Mouse (Mus musculus): ENCODE measurements at regions not wholly inside any gene's neighbourhood (a gene's known extent, or its start where the extent isn't known, plus 50 kb on each side); places are given as distances from the start of the nearest gene placed in this dataset.

DNA sequence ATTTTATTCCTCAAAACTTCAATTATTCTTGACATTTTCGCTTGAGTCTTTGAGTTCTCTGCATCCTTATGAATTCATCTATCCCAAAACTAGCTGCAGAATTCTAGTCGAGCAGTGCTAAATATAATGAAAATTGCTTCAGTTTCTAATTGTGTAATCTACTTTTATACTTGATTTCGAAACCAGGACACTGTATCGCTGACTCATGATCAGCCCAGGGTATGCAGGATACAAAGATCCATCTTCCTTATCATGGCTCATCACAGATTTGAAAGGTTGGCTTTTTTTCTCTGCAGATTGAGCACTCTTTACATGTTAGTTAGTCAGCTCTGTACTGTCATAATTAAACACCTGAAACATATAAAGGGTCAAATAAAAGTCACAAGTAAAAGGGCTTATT, 242.1 kb upstream of the Cdyl start:
- TF ChIP-seq CTCF (conservative IDR thresholded peaks at IDR 0.05; ENCODE audit: insufficient read depth, insufficient read length, low read depth, low read length) (no peak), POLR2A (IDR thresholded peaks at IDR 0.05; ENCODE audit: low read depth, low read length) (no peak)
- no peak for DNase-seq
- Histone ChIP-seq H3K4me3 (ENCODE audit: insufficient read depth, low read depth, low read length) (no peak overlapping the region), H3K4me1 (ENCODE audit: control insufficient read depth, insufficient read depth, low read length) (no peaks in the 10 kb centered on the region), H3K27ac (ENCODE audit: insufficient read depth, low read depth, low read length) (no peak overlapping the region), H3K36me3 (ENCODE audit: control insufficient read depth, insufficient read depth, low read length) (no peaks in the 10 kb centered on the region), H3K27me3 (replicated peaks; ENCODE audit: control insufficient read depth, insufficient read depth, low read length) (no peaks in the 10 kb centered on the region)
- 89% methylated on average over 4 of the region's 4 CpGs for WGBS

- H3K4me3 ChIP-seq (ENCODE audit: insufficient read depth, low read depth, low read length) = no peak overlapping the region
- WGBS = 76% methylated on average over 3 of the region's 3 CpGs
- no peaks in the 10 kb centered on the region for H3K27me3 ChIP-seq (replicated peaks; ENCODE audit: control insufficient read depth, insufficient read depth, low read length)
- no peaks in the 10 kb centered on the region for H3K36me3 ChIP-seq (ENCODE audit: control insufficient read depth, insufficient read depth, low read length)
- H3K27ac ChIP-seq (ENCODE audit: insufficient read depth, low read depth, low read length) = no peak overlapping the region
- no peak for DNase-seq
- TF ChIP-seq POLR2A (IDR thresholded peaks at IDR 0.05; ENCODE audit: low read depth, low read length) (no peak), CTCF (conservative IDR thresholded peaks at IDR 0.05; ENCODE audit: insufficient read depth, insufficient read length, low read depth, low read length) (no peak)
- no peaks in the 10 kb centered on the region for H3K4me1 ChIP-seq (ENCODE audit: control insufficient read depth, insufficient read depth, low read length)
These were observed 239.6 kb upstream of the Cdyl start for GRCm38 (mm10) chr13:35420076-35420475.

- H3K4me3 ChIP-seq (ENCODE audit: insufficient read depth, low read depth, low read length) = no peak overlapping the region
- H3K27me3 ChIP-seq (replicated peaks; ENCODE audit: control insufficient read depth, insufficient read depth, low read length) = no peaks in the 10 kb centered on the region
- no peak for DNase-seq
- H3K36me3 ChIP-seq (ENCODE audit: control insufficient read depth, insufficient read depth, low read length) = no peaks in the 10 kb centered on the region
- no peak for TF ChIP-seq CTCF (conservative IDR thresholded peaks at IDR 0.05; ENCODE audit: insufficient read depth, insufficient read length, low read depth, low read length)
- TF ChIP-seq POLR2A (IDR thresholded peaks at IDR 0.05; ENCODE audit: low read depth, low read length) = no peak
- no peaks in the 10 kb centered on the region for H3K4me1 ChIP-seq (ENCODE audit: control insufficient read depth, insufficient read depth, low read length)
- 90% methylated on average over 4 of the region's 4 CpGs for WGBS
- no peak overlapping the region for H3K27ac ChIP-seq (ENCODE audit: insufficient read depth, low read depth, low read length)
These were observed 233.6 kb upstream of the Cdyl start for GRCm38 (mm10) chr13:35426061-35426460.

DNA sequence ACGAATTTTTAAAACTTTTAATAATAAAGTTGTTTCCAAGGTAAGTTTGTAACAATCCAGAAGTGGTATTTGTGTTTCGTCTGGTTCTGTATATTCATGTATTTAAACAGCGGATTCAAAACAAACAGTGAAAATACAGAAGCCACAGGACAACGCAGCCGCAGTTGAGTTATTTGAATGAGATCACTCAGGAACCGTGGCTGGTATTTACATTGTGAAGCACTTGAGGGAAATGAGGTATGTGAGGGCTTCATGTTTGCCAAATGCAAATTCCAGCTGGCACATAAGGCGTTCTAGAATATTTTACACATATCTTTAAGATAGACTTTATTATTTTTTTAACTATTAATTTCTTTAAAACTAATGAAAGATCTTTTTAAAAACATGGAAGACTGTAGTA, 224.5 kb upstream of the Cdyl start:
- 80% methylated on average over 7 of the region's 7 CpGs for WGBS
- no peaks in the 10 kb centered on the region for H3K4me1 ChIP-seq (ENCODE audit: control insufficient read depth, insufficient read depth, low read length)

GRCm38 (mm10) chr13:35447661-35448060, 212.0 kb upstream of the Cdyl start:
- H3K27me3 ChIP-seq (replicated peaks; ENCODE audit: control insufficient read depth, insufficient read depth, low read length) = no peaks in the 10 kb centered on the region
- no peak overlapping the region for H3K4me3 ChIP-seq (ENCODE audit: insufficient read depth, low read depth, low read length)
- WGBS = 88% methylated on average over 3 of the region's 3 CpGs
- H3K4me1 ChIP-seq (ENCODE audit: control insufficient read depth, insufficient read depth, low read length) = no peaks in the 10 kb centered on the region
- TF ChIP-seq POLR2A (IDR thresholded peaks at IDR 0.05; ENCODE audit: low read depth, low read length) = no peak
- TF ChIP-seq CTCF (conservative IDR thresholded peaks at IDR 0.05; ENCODE audit: insufficient read depth, insufficient read length, low read depth, low read length) = no peak
- no peaks in the 10 kb centered on the region for H3K36me3 ChIP-seq (ENCODE audit: control insufficient read depth, insufficient read depth, low read length)
- H3K27ac ChIP-seq (ENCODE audit: insufficient read depth, low read depth, low read length) = no peak overlapping the region
- no peak for DNase-seq

More for the DNA sequence above, 224.5 kb upstream of the Cdyl start:
- Histone ChIP-seq H3K36me3 (ENCODE audit: control insufficient read depth, insufficient read depth, low read length) (no peaks in the 10 kb centered on the region), H3K27ac (ENCODE audit: insufficient read depth, low read depth, low read length) (no peak overlapping the region), H3K27me3 (replicated peaks; ENCODE audit: control insufficient read depth, insufficient read depth, low read length) (no peaks in the 10 kb centered on the region; the same call in 1 of the 2 replicates), H3K4me3 (ENCODE audit: insufficient read depth, low read depth, low read length) (no peak overlapping the region)
- TF ChIP-seq CTCF (conservative IDR thresholded peaks at IDR 0.05; ENCODE audit: insufficient read depth, insufficient read length, low read depth, low read length) (no peak), POLR2A (IDR thresholded peaks at IDR 0.05; ENCODE audit: low read depth, low read length) (no peak)
- DNase-seq = no peak

DNA sequence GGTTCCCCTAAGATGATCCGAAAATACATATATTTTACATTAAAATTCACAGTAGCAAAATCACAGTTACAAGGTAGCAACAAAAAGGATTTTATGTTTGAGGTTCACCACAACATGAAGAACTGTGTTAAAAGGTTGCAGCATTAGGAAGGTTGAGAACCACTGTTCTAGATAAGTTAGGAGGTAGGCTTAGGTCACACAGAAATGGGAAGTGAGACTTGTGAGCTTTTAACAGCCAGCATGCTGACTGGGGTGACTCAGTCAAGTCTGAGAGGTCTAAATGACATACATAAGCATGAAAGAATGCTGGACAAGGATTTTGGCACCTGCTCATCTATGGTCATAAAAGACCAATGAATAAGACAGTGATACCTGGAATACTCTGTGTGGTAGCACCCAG, 207.2 kb upstream of the Cdyl start:
- no peaks in the 10 kb centered on the region for H3K27me3 ChIP-seq (replicated peaks; ENCODE audit: control insufficient read depth, insufficient read depth, low read length)
- DNase-seq = no peak
- H3K4me3 ChIP-seq (ENCODE audit: insufficient read depth, low read depth, low read length) = no peak overlapping the region
- no peak for TF ChIP-seq POLR2A (IDR thresholded peaks at IDR 0.05; ENCODE audit: low read depth, low read length)
- TF ChIP-seq CTCF (conservative IDR thresholded peaks at IDR 0.05; ENCODE audit: insufficient read depth, insufficient read length, low read depth, low read length) = no peak
- H3K4me1 ChIP-seq (ENCODE audit: control insufficient read depth, insufficient read depth, low read length) = no peaks in the 10 kb centered on the region
- WGBS = 92% methylated on average over 1 of the region's 1 CpGs
- H3K27ac ChIP-seq (ENCODE audit: insufficient read depth, low read depth, low read length) = no peak overlapping the region
- H3K36me3 ChIP-seq (ENCODE audit: control insufficient read depth, insufficient read depth, low read length) = no peaks in the 10 kb centered on the region

DNA sequence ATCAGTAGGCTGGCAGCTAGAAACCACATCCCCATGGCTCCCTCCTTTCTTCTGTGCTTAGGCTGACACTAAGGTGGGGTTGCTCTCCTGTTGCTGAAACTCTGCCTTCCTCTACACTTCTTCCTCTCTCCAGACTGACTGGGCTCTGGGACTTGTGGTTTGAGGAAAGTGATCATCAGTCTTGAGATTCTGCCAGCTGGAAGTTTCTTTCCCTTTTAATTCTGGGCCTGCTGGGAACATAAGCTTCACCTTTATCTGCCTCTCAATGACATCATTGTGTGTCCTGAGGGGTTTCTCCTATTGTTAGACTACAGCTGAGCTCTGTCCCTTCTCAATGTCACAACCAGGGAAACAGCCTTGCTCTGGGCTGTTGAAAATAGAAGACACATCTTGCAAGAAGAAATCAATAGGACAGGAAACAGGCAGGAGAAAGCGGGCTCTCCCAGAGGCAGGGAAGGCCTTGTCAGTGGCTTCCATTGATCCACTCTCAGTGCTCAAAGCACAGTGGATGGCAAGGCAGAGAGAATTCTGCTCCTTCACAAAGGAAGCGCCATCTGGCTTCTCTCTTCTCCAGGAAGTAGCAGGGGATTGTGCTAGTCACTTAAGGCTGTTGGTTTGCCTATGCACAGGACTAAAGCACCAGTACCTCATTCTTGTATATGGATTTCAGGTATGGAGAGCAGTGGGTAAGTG, 206.3 kb upstream of the Cdyl start:
- 85% methylated on average over 2 of the region's 2 CpGs for WGBS
- H3K4me1 ChIP-seq (ENCODE audit: control insufficient read depth, insufficient read depth, low read length) = no peaks in the 10 kb centered on the region
- H3K27me3 ChIP-seq (replicated peaks; ENCODE audit: control insufficient read depth, insufficient read depth, low read length) = no peaks in the 10 kb centered on the region
- no peak overlapping the region for H3K4me3 ChIP-seq (ENCODE audit: insufficient read depth, low read depth, low read length)
- TF ChIP-seq CTCF (conservative IDR thresholded peaks at IDR 0.05; ENCODE audit: insufficient read depth, insufficient read length, low read depth, low read length) (no peak), POLR2A (IDR thresholded peaks at IDR 0.05; ENCODE audit: low read depth, low read length) (no peak)
- DNase-seq = no peak
- H3K27ac ChIP-seq (ENCODE audit: insufficient read depth, low read depth, low read length) = no peak overlapping the region
- no peaks in the 10 kb centered on the region for H3K36me3 ChIP-seq (ENCODE audit: control insufficient read depth, insufficient read depth, low read length)
